Mouse (Mus musculus) CD4-positive helper T cell, adult 2 months (primary cell): Measurements from ENCODE around the gene Tbc1d13.
"Not testable (repeated sequence)": the region's sequence is repeated elsewhere in the genome, so short reads cannot be mapped to it uniquely, and the experiment has no call there.

Experiments used
- DNase-seq: peaks from one replicate; pipeline ENCODE4 v3.0.0-alpha.2; 2012; ENCODE audit warnings: low read depth, missing footprints, low spot score

Tbc1d13 gene

DNA sequence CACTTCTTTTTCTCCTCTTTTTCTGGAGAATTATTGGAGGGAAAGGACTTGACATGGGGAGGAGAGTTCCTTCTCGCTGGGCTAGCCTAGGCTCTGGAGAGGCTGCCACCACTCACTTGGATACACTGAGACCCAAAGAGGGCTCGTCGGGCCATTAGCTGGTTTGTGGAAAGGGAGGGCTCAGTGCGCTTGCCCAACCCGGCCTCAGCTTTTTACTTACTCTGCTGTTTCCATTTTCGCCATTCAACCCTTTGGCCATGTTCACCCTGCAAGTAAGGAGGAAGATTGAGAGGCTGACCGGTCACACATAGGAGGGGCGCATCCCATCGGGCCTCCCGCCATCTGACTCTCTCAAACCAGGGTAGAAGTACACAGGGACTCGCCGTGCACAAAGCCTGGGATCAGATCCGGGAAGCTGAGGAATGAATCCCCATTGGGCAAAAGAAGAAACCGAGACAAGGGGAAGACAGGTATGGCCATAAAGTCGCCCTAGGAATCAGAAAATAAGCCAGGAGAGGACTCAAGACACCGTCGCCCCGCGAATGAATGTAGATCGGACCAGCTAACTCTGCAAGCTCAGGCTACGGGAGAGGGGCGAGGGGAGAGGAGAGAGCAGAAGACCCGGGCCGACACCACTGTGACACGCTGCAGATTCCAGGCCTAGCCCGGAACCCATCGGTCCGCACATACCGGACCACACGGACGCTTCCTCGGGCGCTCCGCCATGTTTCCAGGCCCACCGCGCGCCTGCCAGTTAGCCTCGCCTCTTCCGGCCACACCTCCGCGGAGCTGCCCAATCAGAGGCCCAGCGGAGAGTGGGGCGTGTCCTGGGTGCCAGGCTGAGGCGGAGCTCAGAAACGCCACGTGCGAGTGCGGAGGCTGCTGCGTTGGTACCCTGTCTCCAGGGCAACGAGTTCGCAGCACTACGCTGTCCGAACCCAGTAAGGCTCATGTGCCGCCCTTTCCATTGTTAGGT, 44.4 kb downstream of the Tbc1d13 start, which contains the start of gene Spout1:
TSS of gene Spout1 (minus strand) at position 760 of the 976 bp plus-strand sequence.
- peak; percentile 96 for DNase-seq

DNA sequence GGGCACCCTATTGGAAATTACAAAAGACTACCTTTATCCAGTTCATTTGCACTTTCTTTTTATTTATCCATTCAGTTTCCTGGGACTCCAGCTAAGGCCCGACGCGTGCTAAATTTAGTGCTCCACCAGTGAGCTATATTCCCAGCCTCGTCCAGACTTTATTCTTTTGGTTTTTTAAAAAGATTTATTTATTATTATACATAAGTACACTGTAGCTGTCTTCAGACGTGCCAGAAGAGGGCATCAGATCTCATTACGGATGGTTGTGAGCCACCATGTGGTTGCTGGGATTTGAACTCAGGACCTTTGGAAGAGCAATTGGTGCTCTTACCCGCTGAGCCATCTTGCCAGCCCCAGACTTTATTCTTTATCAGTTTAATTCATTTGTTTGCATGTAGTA, 45.2 kb downstream of the Tbc1d13 start:
- DNase-seq: not testable (repeated sequence)

DNA sequence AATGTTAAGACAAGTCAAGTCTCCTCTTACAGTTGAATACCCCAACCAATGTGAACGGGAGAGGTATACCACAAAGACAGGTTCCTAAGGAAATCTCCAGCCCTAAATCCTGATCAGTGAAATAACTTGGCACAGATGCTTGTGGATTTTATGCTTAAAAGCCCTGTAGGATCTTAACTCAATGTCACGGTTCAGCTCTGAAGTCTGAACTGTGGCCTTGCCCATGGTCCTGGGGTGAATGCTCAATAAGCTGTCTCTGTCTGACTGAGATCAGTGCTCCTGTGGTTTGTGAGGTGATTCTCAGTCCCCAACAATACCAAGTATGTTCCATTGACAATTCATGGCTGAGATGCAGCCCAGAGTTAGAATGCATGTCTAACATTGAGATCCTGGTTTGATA, 48.9 kb downstream of the Tbc1d13 start:
- DNase-seq: no peak

DNA sequence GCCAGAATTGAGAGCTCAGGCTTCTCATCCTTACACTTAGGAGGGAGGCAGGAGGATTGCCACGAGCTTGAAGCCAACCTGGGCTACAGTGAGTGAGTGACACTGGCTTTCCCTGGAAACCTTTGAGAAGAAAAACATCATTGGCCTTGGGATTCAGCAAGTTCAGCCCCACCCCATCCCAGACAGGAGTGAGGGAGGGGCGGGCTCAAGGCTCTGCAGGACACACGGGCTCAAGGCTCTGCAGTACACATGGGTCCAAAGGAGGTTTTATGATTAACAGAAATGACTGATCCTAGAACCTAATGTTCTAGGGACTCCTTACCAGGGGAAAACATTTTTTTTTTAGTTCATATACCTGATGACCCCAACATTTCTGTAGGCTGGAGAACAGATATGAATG, 50.2 kb downstream of the Tbc1d13 start:
- DNase-seq: no peak

DNA sequence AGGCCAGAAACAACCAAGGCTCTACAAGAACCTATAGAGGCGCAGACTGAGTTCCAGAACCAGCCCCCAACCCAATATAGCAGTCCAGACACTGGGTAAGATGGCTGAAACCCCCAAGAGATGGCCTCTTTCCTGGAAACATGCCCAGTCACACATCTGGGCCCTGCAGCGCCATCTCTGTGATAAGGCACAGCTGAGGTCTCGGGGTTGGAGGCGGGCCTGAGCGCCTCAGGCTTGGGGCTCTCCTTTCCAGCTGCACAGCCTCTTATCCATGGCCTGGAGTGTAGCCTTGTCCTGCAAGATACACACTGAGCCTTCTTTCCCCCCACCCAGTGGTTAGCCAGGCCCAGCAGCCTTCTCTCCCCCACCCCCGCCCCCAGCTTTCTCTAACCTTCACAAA, 51.7 kb downstream of the Tbc1d13 start:
- DNase-seq: no peak

DNA sequence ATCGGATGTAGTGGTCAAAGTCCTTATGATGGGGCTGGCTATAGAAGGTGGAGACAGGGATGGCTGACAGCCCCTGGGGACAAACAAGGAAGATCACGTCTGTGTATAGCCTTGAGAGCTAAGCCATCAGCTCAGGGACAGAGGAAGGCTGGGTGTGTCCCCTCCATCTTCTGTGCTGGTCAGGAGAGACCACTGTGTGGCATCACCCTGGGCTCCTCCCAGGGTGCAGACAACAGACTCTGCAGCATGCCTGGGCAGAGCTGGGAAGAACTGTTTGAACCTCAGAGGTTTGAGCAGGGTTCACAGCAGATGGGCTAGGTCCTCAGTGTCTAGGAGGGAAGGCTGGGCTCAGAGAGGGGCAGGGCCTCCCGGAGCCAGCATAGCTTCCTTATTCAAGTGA, 52.1 kb downstream of the Tbc1d13 start:
- no peak for DNase-seq

DNA sequence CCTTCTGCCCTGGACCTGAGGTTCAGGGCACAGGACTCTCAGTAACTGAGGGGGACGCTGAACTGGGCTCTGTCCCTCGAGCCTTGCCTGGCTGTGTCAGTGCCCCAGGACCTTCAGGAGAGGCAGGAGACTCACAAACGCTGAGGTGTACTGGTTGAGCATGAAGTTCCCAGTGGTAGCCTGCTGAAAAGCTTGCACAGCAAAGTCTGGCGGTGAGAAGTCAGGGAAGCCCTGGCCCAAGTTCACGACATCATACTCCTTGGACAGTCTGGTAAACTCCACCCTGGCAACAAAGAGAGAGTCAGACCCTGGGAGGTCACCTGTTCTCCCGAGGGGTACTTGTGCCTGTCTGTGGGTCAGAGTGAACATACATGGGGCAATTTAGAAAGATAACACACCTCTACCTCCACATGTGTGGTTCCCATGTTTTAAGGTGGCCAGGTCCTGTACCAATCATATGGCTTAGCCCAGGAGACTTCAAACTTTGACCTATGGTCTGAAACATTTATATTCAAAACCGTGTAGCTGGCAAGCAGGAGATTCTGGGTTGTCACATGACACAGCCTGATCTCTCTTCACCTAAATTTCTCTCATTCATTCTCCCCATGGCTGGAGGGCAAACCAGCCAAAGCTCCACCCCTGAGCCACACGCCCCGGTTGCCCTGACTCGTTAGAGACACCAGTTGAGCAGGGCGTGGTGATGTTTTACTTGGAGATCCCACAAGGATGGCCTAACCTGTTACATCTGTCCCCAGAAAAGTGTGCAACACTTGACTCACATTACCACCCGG, 58.4 kb downstream of the Tbc1d13 start:
- no peak for DNase-seq

DNA sequence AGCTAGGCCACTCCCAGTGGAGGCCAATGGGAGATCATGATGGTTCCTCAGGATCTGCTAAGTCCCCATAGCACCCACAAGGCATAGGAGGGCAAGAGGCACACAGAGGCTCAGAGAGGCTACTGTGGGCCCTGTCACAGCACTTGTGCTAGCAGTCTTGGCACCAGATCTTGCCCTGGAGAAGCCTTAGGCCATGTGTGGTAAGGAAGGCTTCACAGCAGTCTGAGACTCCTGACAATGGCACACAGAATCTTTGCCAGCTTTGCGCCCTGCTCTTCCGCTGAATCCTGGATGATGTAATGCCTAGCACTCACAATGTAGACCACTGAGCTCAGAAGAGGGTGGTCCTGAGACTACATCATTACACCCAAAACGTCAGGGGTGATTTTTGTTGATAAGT, 61.1 kb downstream of the Tbc1d13 start:
- DNase-seq: no peak

DNA sequence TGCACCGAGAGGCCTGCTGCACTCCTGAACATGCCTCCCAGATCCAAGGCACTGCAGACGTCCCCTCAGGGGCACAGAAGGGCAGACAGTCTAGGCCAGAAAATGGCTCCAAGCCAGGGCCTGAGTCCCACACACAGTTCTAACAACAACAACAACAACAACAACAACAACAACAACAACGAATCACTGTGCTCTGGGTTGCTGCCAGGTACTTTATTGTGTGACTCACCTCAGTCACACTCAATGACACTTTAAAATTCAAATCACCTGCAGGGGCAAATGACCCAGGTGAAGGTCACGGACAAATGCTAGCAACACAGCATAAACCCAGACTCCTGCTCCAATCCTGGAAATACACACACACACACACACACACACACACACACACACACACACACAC, 64.5 kb downstream of the Tbc1d13 start:
- no peak for DNase-seq

DNA sequence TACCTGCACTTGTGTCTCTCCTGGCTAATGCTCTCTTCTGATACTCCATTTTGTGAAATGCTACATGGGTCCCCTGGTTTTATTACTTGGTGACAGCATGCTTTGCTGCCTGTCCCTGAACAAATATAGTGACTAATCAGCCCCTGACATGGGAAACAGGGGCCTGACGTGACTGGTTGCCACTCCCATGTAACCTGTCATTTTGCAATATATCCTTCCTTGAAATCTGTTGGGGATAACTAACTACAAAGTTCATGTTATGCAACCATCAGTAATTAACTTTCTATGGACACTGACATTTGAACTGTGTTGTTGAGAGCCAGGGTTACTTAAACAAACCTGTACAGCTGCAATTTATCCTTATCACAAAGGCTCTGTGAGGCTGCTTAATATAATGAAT, 66.4 kb downstream of the Tbc1d13 start:
- DNase-seq: no peak

DNA sequence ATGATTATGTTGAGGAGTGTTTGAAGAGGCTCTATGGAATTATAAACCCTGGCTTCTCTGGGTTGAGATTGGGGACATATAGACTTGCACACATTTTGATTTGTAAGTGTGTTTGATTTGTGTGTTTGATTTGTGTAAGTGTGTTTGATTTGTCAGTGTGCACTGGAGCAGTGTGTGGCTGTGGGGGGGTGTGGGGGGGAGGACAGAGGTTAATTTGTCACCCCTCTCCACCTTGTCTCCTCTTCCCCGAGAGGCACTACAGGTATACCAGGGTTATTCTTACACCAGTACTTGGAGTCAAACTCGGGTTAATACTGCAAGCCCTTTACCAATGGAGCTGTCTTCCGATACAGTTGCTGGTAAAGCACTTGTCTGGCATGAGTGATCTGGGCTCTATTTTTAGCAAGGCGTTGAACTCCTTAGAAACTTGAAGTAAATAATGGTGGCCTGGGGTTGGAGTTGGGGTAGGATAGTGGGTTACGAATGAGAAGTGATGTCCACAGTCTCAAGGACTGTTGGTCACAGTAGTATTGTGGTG, 66.9 kb downstream of the Tbc1d13 start:
- no peak for DNase-seq
